Mouse (Mus musculus): Measurements from ENCODE around the gene Chfr. TPM values are rescaled to one million over a fixed set of nuclear protein-coding genes. Genes with fewer than 3 reads are reported as not detected.

Gene Chfr
- polyA plus RNA-seq, 2 experiments, result 33.8 to 51.7 TPM

GRCm38 (mm10) chr5:110136087-110136464, 434 bp downstream of the Chfr start:
- Histone ChIP-seq H3K9ac (ENCODE audit: low read depth, low read length, severe bottlenecking) (peak overlapping the region; percentile 67), H3K9me3 (ENCODE audit: control insufficient read depth, low read length) (peaks cover 10% of the 10 kb centered on the region), H3K4me1 (ENCODE audit: control insufficient read depth, insufficient read depth, low read length) (0 out of 2 replicates have a peak, but pooled peaks cover 2% of the 10 kb centered on the region), H3K36me3 (ENCODE audit: control insufficient read depth, insufficient read depth, low read length) (peaks cover 17% of the 10 kb centered on the region), H3K27me3 (ENCODE audit: control insufficient read depth, insufficient read depth, low read length) (no peaks in the 10 kb centered on the region), H3K27ac (replicated peaks; ENCODE audit: low read depth, low read length) (no peak overlapping the region; the same call in 1 of the 2 replicates), H3K4me3 (replicated peaks; ENCODE audit: low read length) (peak overlapping the region; percentile 80), H3K4me2 (replicated peaks; ENCODE audit: low read depth, low read length, severe bottlenecking) (peak overlapping the region; percentile 81)
- DNase-seq (ENCODE audit: low spot score) (no peak), ATAC-seq (ENCODE audit: low FRiP score, low read depth) (no peak; the same call in 1 of the 2 replicates)
- TF ChIP-seq POLR2A (IDR thresholded peaks at IDR 0.05; ENCODE audit: borderline replicate concordance, extremely low read depth, insufficient read depth, insufficient read length), result no peak
- WGBS, result 4% methylated on average over 18 of the region's 18 CpGs

GRCm38 (mm10) chr5:110137816-110138215, 2.2 kb downstream of the Chfr start:
- Histone ChIP-seq H3K36me3 (ENCODE audit: control insufficient read depth, insufficient read depth, low read length) (peaks cover 25% of the 10 kb centered on the region), H3K4me3 (replicated peaks; ENCODE audit: low read length) (no peak overlapping the region), H3K9me3 (ENCODE audit: control insufficient read depth, low read length) (peaks cover 10% of the 10 kb centered on the region), H3K4me2 (replicated peaks; ENCODE audit: low read depth, low read length, severe bottlenecking) (no peak overlapping the region), H3K27ac (replicated peaks; ENCODE audit: low read depth, low read length) (no peak overlapping the region), H3K9ac (ENCODE audit: low read depth, low read length, severe bottlenecking) (no peak overlapping the region), H3K4me1 (ENCODE audit: control insufficient read depth, insufficient read depth, low read length) (0 out of 2 replicates have a peak, but pooled peaks cover 2% of the 10 kb centered on the region), H3K27me3 (ENCODE audit: control insufficient read depth, insufficient read depth, low read length) (no peaks in the 10 kb centered on the region)
- 97% methylated on average over 3 of the region's 3 CpGs for WGBS
- no peak for ATAC-seq (ENCODE audit: low FRiP score, low read depth)
- TF ChIP-seq POLR2A (IDR thresholded peaks at IDR 0.05; ENCODE audit: borderline replicate concordance, extremely low read depth, insufficient read depth, insufficient read length), result no peak
- DNase-seq (ENCODE audit: low spot score), result no peak

GRCm38 (mm10) chr5:110139325-110139724, 3.7 kb downstream of the Chfr start:
- Histone ChIP-seq H3K4me2 (replicated peaks; ENCODE audit: low read depth, low read length, severe bottlenecking) (no peak overlapping the region), H3K4me3 (replicated peaks; ENCODE audit: low read length) (no peak overlapping the region), H3K9me3 (ENCODE audit: control insufficient read depth, low read length) (peaks cover 5% of the 10 kb centered on the region; the same call in 1 of the 2 replicates), H3K9ac (ENCODE audit: low read depth, low read length, severe bottlenecking) (no peak overlapping the region), H3K4me1 (ENCODE audit: control insufficient read depth, insufficient read depth, low read length) (0 out of 2 replicates have a peak, but pooled peaks cover 2% of the 10 kb centered on the region), H3K36me3 (ENCODE audit: control insufficient read depth, insufficient read depth, low read length) (peaks cover 38% of the 10 kb centered on the region), H3K27me3 (ENCODE audit: control insufficient read depth, insufficient read depth, low read length) (no peaks in the 10 kb centered on the region), H3K27ac (replicated peaks; ENCODE audit: low read depth, low read length) (no peak overlapping the region)
- no peak for DNase-seq (ENCODE audit: low spot score)
- 93% methylated on average over 3 of the region's 3 CpGs for WGBS
- ATAC-seq (ENCODE audit: low FRiP score, low read depth), result no peak
- no peak for TF ChIP-seq POLR2A (IDR thresholded peaks at IDR 0.05; ENCODE audit: borderline replicate concordance, extremely low read depth, insufficient read depth, insufficient read length)

GRCm38 (mm10) chr5:110140424-110140823, 4.8 kb downstream of the Chfr start:
- DNase-seq (ENCODE audit: low spot score), result no peak
- no peak for ATAC-seq (ENCODE audit: low FRiP score, low read depth)
- Histone ChIP-seq H3K4me1 (ENCODE audit: control insufficient read depth, insufficient read depth, low read length) (0 out of 2 replicates have a peak, but pooled peaks cover 2% of the 10 kb centered on the region), H3K9me3 (ENCODE audit: control insufficient read depth, low read length) (no peaks in the 10 kb centered on the region), H3K36me3 (ENCODE audit: control insufficient read depth, insufficient read depth, low read length) (peaks cover 49% of the 10 kb centered on the region), H3K27ac (replicated peaks; ENCODE audit: low read depth, low read length) (no peak overlapping the region), H3K4me2 (replicated peaks; ENCODE audit: low read depth, low read length, severe bottlenecking) (no peak overlapping the region), H3K9ac (ENCODE audit: low read depth, low read length, severe bottlenecking) (no peak overlapping the region), H3K4me3 (replicated peaks; ENCODE audit: low read length) (no peak overlapping the region), H3K27me3 (ENCODE audit: control insufficient read depth, insufficient read depth, low read length) (no peaks in the 10 kb centered on the region)
- no peak for TF ChIP-seq POLR2A (IDR thresholded peaks at IDR 0.05; ENCODE audit: borderline replicate concordance, extremely low read depth, insufficient read depth, insufficient read length)
- WGBS, result 94% methylated on average over 7 of the region's 7 CpGs

GRCm38 (mm10) chr5:110142309-110142708, 6.7 kb downstream of the Chfr start:
- Histone ChIP-seq H3K4me3 (replicated peaks; ENCODE audit: low read length) (no peak overlapping the region), H3K9ac (ENCODE audit: low read depth, low read length, severe bottlenecking) (no peak overlapping the region), H3K27ac (replicated peaks; ENCODE audit: low read depth, low read length) (no peak overlapping the region), H3K4me1 (ENCODE audit: control insufficient read depth, insufficient read depth, low read length) (no peaks in the 10 kb centered on the region), H3K4me2 (replicated peaks; ENCODE audit: low read depth, low read length, severe bottlenecking) (no peak overlapping the region), H3K9me3 (ENCODE audit: control insufficient read depth, low read length) (no peaks in the 10 kb centered on the region), H3K36me3 (ENCODE audit: control insufficient read depth, insufficient read depth, low read length) (peaks cover 64% of the 10 kb centered on the region), H3K27me3 (ENCODE audit: control insufficient read depth, insufficient read depth, low read length) (no peaks in the 10 kb centered on the region)
- DNase-seq (ENCODE audit: low spot score) (no peak), ATAC-seq (ENCODE audit: low FRiP score, low read depth) (no peak)
- TF ChIP-seq POLR2A (IDR thresholded peaks at IDR 0.05; ENCODE audit: borderline replicate concordance, extremely low read depth, insufficient read depth, insufficient read length), result no peak
- WGBS, result 96% methylated on average over 2 of the region's 2 CpGs

- H3K4me3 ChIP-seq (replicated peaks; ENCODE audit: low read length), result no peak overlapping the region
- H3K9me3 ChIP-seq (ENCODE audit: control insufficient read depth, low read length), result no peaks in the 10 kb centered on the region
- peaks cover 66% of the 10 kb centered on the region for H3K36me3 ChIP-seq (ENCODE audit: control insufficient read depth, insufficient read depth, low read length)
- no peak overlapping the region for H3K4me2 ChIP-seq (replicated peaks; ENCODE audit: low read depth, low read length, severe bottlenecking)
- no peak overlapping the region for H3K27ac ChIP-seq (replicated peaks; ENCODE audit: low read depth, low read length)
- DNase-seq (ENCODE audit: low spot score), result no peak
- H3K4me1 ChIP-seq (ENCODE audit: control insufficient read depth, insufficient read depth, low read length), result no peaks in the 10 kb centered on the region
- H3K27me3 ChIP-seq (ENCODE audit: control insufficient read depth, insufficient read depth, low read length), result no peaks in the 10 kb centered on the region
- ATAC-seq (ENCODE audit: low FRiP score, low read depth), result no peak
- 87% methylated on average over 5 of the region's 5 CpGs for WGBS
- TF ChIP-seq POLR2A (IDR thresholded peaks at IDR 0.05; ENCODE audit: borderline replicate concordance, extremely low read depth, insufficient read depth, insufficient read length), result no peak
- no peak overlapping the region for H3K9ac ChIP-seq (ENCODE audit: low read depth, low read length, severe bottlenecking)
These were observed 7.4 kb downstream of the Chfr start for GRCm38 (mm10) chr5:110143007-110143406.
